19 mouse cellular contexts compared by ENCODE assay signal in the genomic region with DNA sequence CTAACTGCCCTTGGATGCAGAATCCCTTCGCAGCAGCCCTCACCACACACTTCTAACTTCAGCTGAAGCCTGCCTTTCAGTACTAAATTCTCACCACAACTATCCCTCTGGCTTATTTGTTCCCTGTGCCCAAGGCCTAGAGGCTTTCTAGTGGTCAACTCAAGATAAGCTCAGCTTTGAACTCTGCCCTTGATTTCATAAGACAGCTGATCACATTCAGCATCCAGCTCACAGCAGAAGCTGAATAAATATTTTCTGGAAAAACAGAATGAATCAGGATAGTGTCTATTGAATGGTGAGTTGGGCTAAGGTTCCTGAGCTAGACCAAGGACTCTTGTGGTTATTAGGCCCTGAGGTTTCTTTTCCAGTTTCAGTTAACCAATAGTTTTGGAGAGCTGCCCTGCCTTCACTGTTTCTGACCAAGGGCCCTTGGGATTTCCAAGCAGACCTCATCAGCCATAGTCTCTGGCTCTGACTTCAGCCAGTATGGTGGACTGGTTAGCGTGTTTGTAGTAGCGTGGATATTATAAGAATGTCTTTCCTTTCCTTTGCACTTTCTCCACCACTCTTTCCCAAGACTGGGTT. TPM values are rescaled to one million over a fixed set of nuclear protein-coding genes. Genes with fewer than 3 reads are reported as not detected.
DNase-seq lines count a peak whose midpoint lies in the region; ATAC-seq and TF ChIP-seq lines count a peak whose summit lies in the region.
"Had no signal": no experiment of that assay in that cellular context is flagged by ENCODE, and none has a peak within 500 bp of the region (broad histone marks: within the 10 kb centered on the region; RNA-seq: fewer than 3 reads in every experiment).

No protein-coding gene starts in this region.

- WGBS in liver, adult 2 months: 66% methylated on average over 3 of the region's 3 CpGs
- WGBS in hindbrain, embryonic 16.5 days: 90% methylated on average over 3 of the region's 3 CpGs

- peak overlapping the region; percentile 94 for H3K27ac ChIP-seq in liver, adult 2 months (replicated peaks; ENCODE audit: insufficient read depth, low read depth, low read length)
- H3K27ac ChIP-seq in hindbrain, embryonic 16.5 days (ENCODE audit: low read depth, low read length): no peak overlapping the region
- H3K27ac ChIP-seq: embryonic facial prominence, embryonic 12.5 days; forebrain, embryonic 12.5 days; hindbrain, embryonic 14.5 days had no signal

- no peak for TF ChIP-seq CTCF in liver, adult 2 months (IDR thresholded peaks at IDR 0.05; ENCODE audit: low read depth, low read length)

- H3K9ac ChIP-seq in liver, adult 2 months (ENCODE audit: low read depth, low read length): no peak overlapping the region
- H3K9ac ChIP-seq in hindbrain, embryonic 16.5 days (ENCODE audit: low read depth, low read length): no peak overlapping the region
- H3K9ac ChIP-seq: embryonic facial prominence, embryonic 12.5 days; forebrain, embryonic 12.5 days; hindbrain, embryonic 14.5 days had no signal

- no peak overlapping the region for H3K4me3 ChIP-seq in liver, adult 2 months (ENCODE audit: insufficient read depth, low read depth, low read length)
- no peak overlapping the region for H3K4me3 ChIP-seq in hindbrain, embryonic 16.5 days (ENCODE audit: low read length)
- H3K4me3 ChIP-seq: embryonic facial prominence, embryonic 12.5 days; forebrain, embryonic 12.5 days had no signal

- no peaks in the 10 kb centered on the region for H3K36me3 ChIP-seq in liver, adult 2 months (ENCODE audit: control insufficient read depth, insufficient read depth, low read length)
- no peaks in the 10 kb centered on the region for H3K36me3 ChIP-seq in hindbrain, embryonic 16.5 days (ENCODE audit: control insufficient read depth, insufficient read depth, low read length)
- H3K36me3 ChIP-seq: embryonic facial prominence, embryonic 12.5 days; forebrain, embryonic 12.5 days had no signal

- peaks cover 16% of the 10 kb centered on the region for H3K4me1 ChIP-seq in liver, adult 2 months (ENCODE audit: control insufficient read depth, insufficient read depth, low read length)
- no peaks in the 10 kb centered on the region for H3K4me1 ChIP-seq in hindbrain, embryonic 16.5 days (ENCODE audit: control insufficient read depth, insufficient read depth, low read depth, low read length)
- H3K4me1 ChIP-seq: embryonic facial prominence, embryonic 12.5 days; forebrain, embryonic 12.5 days had no signal

- H3K27me3 ChIP-seq in liver, adult 2 months (ENCODE audit: control insufficient read depth, insufficient read depth, low read length): no peaks in the 10 kb centered on the region
- H3K27me3 ChIP-seq in hindbrain, embryonic 16.5 days (replicated peaks; ENCODE audit: control insufficient read depth, insufficient read depth, low read length): no peaks in the 10 kb centered on the region
- H3K27me3 ChIP-seq: embryonic facial prominence, embryonic 12.5 days; forebrain, embryonic 12.5 days had no signal

- TF ChIP-seq POLR2A in liver, adult 2 months (IDR thresholded peaks at IDR 0.05; ENCODE audit: extremely low read depth, insufficient read depth, low read length): no peak

- DNase-seq in adrenal gland, adult 2 months: peak; percentile 54
- no peak for DNase-seq in adrenal gland, adult 18-20 months (ENCODE audit: low spot score in 2 of 2)
- DNase-seq in liver, adult 2 months (ENCODE audit: extremely low read depth, low read depth, low spot score): peak; percentile 95
- no peak for DNase-seq in liver
- peak; percentile 56 for DNase-seq in 3T3-L1 (ENCODE audit: low read depth, low spot score)
- DNase-seq in adrenal gland, postnatal 14 days: peak; percentile 46
- DNase-seq: cerebellum, adult 11-12 months; cerebellum, adult 9-10 months; cerebellum, postnatal 25 days; gastrocnemius, postnatal 10 days; heart, postnatal 10 days; kidney, adult 2 months had no signal

- H3K9me3 ChIP-seq in hindbrain, embryonic 16.5 days (ENCODE audit: control insufficient read depth, low read length): no peaks in the 10 kb centered on the region
- H3K9me3 ChIP-seq: embryonic facial prominence, embryonic 12.5 days; forebrain, embryonic 12.5 days had no signal

- H3K4me2 ChIP-seq in hindbrain, embryonic 16.5 days (ENCODE audit: low read length): no peak overlapping the region
- H3K4me2 ChIP-seq: embryonic facial prominence, embryonic 12.5 days; forebrain, embryonic 12.5 days; hindbrain, embryonic 14.5 days had no signal

- no peaks in the 10 kb centered on the region for H3K79me2 ChIP-seq in liver, adult 2 months (ENCODE audit: control insufficient read depth, insufficient read depth, low read length)

- ATAC-seq in hindbrain, embryonic 16.5 days: no peak
- no peak for ATAC-seq in erythroblast, adult 5-6 weeks (replicated peaks; ENCODE audit: low FRiP score, poor library complexity, severe bottlenecking)
- ATAC-seq: forebrain, embryonic 16.5 days; intestine, embryonic 16.5 days had no signal

RNA-seq across cellular contexts. Expression of a gene that starts 5.7 kb away (rescaled TPM):
- 10 to 100 TPM; 29.5 to 31.9 TPM for total RNA-seq in adrenal gland, adult 2 months (2021)
- 9.0 and 14.0 TPM in 2 replicates for polyA plus RNA-seq in adrenal gland, adult 2 months (2012; rRNA removed)
- total RNA-seq in adrenal gland, adult 18-20 months (2021): 10 to 100 TPM; 20.0 to 33.7 TPM
- 10.7 and 11.5 TPM in 2 replicates for total RNA-seq in liver, adult 2 months (2014; rRNA removed)
- 4.8 and 6.1 TPM in 2 replicates for polyA plus RNA-seq in liver, adult 2 months (2012; rRNA removed)
- total RNA-seq in adrenal gland, postnatal 14 days (2021): 28.4 and 28.8 TPM in 2 replicates
- 6.2 and 8.2 TPM in 2 replicates for polyA plus RNA-seq in hindbrain, embryonic 16.5 days (2015; fragmentation: Nextera tagmentation; extraction: Ambion mirVana)
- 4.8 and 7.9 TPM in 2 replicates for total RNA-seq in erythroblast, adult 5-6 weeks (2015; ENCODE audit: low replicate concordance)
- 4.7 and 8.0 TPM in 2 replicates for total RNA-seq in erythroblast, adult 5-6 weeks (2017; ENCODE audit: low replicate concordance)

Comparison
In these comparisons a context has a peak if more than half of its experiments do, and no peak if none do; other contexts are left out.
1. DNase-seq: peak in adrenal gland, adult 2 months (single experiment), liver, adult 2 months (single experiment), 3T3-L1 (single experiment) and adrenal gland, postnatal 14 days (single experiment); none in adrenal gland, adult 18-20 months (0 of 2) and liver (single experiment).